Mouse (Mus musculus): Measurements from ENCODE around the gene Gm20716. TPM values are rescaled to one million over a fixed set of nuclear protein-coding genes. Genes with fewer than 3 reads are reported as not detected.

Gene Gm20716
- polyA plus RNA-seq, 1 experiment from 2014 or later = 19.5 TPM

- Histone ChIP-seq H3K27ac (no peak overlapping the region), H3K4me1 (peaks cover 52% of the 10 kb centered on the region), H3K4me2 (no peak overlapping the region), H3K9ac (no peak overlapping the region), H3K4me3 (no peak overlapping the region), H3K9me3 (no peaks in the 10 kb centered on the region), H3K27me3 (no peaks in the 10 kb centered on the region), H3K36me3 (peaks cover 17% of the 10 kb centered on the region; the same call in 1 of the 2 replicates)
- WGBS = 45% methylated on average over 2 of the region's 2 CpGs
- no peak for ATAC-seq (ENCODE audit: borderline replicate concordance, extremely low read depth, low FRiP score, low TSS enrichment)
Observed at GRCm38 (mm10) chr2:168193685-168194084, 36.5 kb downstream of the Gm20716 start.

DNA sequence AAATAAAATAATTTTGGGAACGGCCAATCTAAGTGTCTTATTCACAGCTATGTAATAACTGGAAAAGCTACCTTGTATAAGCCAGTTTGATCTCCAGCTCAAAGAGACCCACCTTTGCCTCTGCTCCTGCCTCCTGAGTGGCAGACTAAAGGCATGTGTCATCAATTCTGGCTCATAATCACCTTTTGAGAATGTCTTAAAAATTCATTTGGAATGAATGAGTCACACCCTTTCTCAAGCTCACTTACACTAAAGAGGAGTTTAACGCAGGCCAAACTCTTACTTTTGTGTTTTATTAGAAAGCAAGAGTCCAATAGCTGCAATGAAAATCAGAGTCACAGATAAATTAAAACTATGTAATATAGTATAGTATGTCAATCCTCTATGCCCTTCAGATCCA lies 38.3 kb downstream of the Gm20716 start:
- 88% methylated on average over 2 of the region's 2 CpGs for WGBS

GRCm38 (mm10) chr2:168175946-168176345 lies 54.2 kb downstream of the Gm20716 start:
- ATAC-seq (ENCODE audit: borderline replicate concordance, extremely low read depth, low FRiP score, low TSS enrichment) = no peak
- H3K27ac ChIP-seq = no peak overlapping the region
- 59% methylated on average over 7 of the region's 7 CpGs for whole genome bisulfite sequencing
- no peak overlapping the region for H3K4me3 ChIP-seq
- H3K27me3 ChIP-seq = no peaks in the 10 kb centered on the region
- H3K4me1 ChIP-seq = no peaks in the 10 kb centered on the region
- no peak overlapping the region for H3K4me2 ChIP-seq
- peaks cover 24% of the 10 kb centered on the region for H3K36me3 ChIP-seq
- no peak overlapping the region for H3K9ac ChIP-seq
- no peaks in the 10 kb centered on the region for H3K9me3 ChIP-seq

More for the DNA sequence above, 38.3 kb downstream of the Gm20716 start:
- ATAC-seq (ENCODE audit: borderline replicate concordance, extremely low read depth, low FRiP score, low TSS enrichment) = no peak
- no peak overlapping the region for H3K4me3 ChIP-seq
- no peak overlapping the region for H3K4me2 ChIP-seq
- H3K27me3 ChIP-seq = no peaks in the 10 kb centered on the region
- no peak overlapping the region for H3K9ac ChIP-seq
- H3K4me1 ChIP-seq = peaks cover 38% of the 10 kb centered on the region
- peaks cover 28% of the 10 kb centered on the region for H3K36me3 ChIP-seq
- no peak overlapping the region for H3K27ac ChIP-seq
- H3K9me3 ChIP-seq = no peaks in the 10 kb centered on the region

DNA sequence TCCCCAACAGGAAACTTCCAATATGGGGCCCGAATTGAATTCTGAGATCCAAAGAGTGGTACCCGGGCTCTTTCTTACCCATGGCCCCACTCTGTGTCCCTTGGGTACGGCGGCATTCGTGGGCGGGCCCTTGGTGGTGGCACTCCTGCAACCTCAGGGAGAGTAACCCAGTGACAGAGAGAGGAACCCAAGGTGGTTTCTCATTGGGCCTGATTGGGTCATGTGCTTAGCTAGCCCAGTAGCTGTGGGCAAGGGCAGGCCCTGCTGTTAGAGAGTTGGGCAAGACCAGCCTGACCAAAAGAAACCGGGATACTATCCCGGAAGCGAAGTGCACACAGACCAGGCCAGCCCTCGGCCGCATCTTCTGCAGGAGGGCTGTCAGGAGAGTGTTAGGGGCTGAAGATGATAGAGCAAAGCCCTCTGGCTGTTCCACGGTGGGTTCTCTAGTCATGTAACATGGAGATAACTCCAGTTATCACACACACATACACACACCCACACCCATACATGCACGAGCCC lies 59.9 kb downstream of the Gm20716 start:
- peak overlapping the region; percentile 43 for H3K4me2 ChIP-seq
- H3K27ac ChIP-seq = peak overlapping the region; percentile 76
- H3K36me3 ChIP-seq = peaks cover 4% of the 10 kb centered on the region; the same call in 1 of the 2 replicates
- no peaks in the 10 kb centered on the region for H3K27me3 ChIP-seq
- WGBS = 12% methylated on average over 13 of the region's 13 CpGs
- no peaks in the 10 kb centered on the region for H3K9me3 ChIP-seq
- H3K4me3 ChIP-seq = peak overlapping the region; percentile 15
- H3K9ac ChIP-seq = no peak overlapping the region
- peaks cover 40% of the 10 kb centered on the region for H3K4me1 ChIP-seq
- peak; percentile 60 for ATAC-seq (ENCODE audit: borderline replicate concordance, extremely low read depth, low FRiP score, low TSS enrichment)

DNA sequence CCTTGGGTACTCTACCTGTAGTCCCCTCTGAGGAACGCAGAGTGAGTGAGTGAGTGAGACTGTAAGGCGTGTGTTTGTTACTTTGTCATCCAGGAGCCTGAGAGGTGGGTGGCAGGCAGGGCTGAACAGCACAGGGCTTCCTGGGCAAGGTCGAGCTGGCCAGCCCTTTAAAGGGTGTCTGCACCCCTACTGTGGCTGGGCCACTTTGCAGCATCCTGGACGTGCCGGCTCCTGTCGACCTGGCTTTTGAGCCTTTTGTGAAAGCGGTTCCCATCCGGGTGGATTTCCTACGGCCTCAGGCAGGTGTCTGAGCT lies 60.4 kb downstream of the Gm20716 start:
- H3K4me3 ChIP-seq = peak overlapping the region; percentile 15
- H3K4me1 ChIP-seq = peaks cover 40% of the 10 kb centered on the region
- no peaks in the 10 kb centered on the region for H3K27me3 ChIP-seq
- H3K36me3 ChIP-seq = no peaks in the 10 kb centered on the region
- WGBS = 4% methylated on average over 9 of the region's 9 CpGs
- H3K27ac ChIP-seq = peak overlapping the region; percentile 76
- H3K4me2 ChIP-seq = peak overlapping the region; percentile 43
- no peak; the same call in 1 of the 2 replicates for ATAC-seq (ENCODE audit: borderline replicate concordance, extremely low read depth, low FRiP score, low TSS enrichment)
- no peaks in the 10 kb centered on the region for H3K9me3 ChIP-seq
- no peak overlapping the region for H3K9ac ChIP-seq

- no peaks in the 10 kb centered on the region for H3K9me3 ChIP-seq
- H3K4me1 ChIP-seq = peaks cover 40% of the 10 kb centered on the region
- peak overlapping the region; percentile 43; the same call in 1 of the 2 replicates for H3K4me2 ChIP-seq
- H3K4me3 ChIP-seq = no peak overlapping the region
- 30% methylated on average over 9 of the region's 9 CpGs for WGBS
- H3K36me3 ChIP-seq = no peaks in the 10 kb centered on the region
- H3K9ac ChIP-seq = no peak overlapping the region
- peak overlapping the region; percentile 76 for H3K27ac ChIP-seq
- no peaks in the 10 kb centered on the region for H3K27me3 ChIP-seq
- peak; percentile 50 for ATAC-seq (ENCODE audit: borderline replicate concordance, extremely low read depth, low FRiP score, low TSS enrichment)
Observed at GRCm38 (mm10) chr2:168168892-168169799, 61.0 kb downstream of the Gm20716 start.

GRCm38 (mm10) chr2:168167781-168168180 lies 62.4 kb downstream of the Gm20716 start:
- H3K36me3 ChIP-seq = no peaks in the 10 kb centered on the region
- H3K27me3 ChIP-seq = no peaks in the 10 kb centered on the region
- H3K4me1 ChIP-seq = peaks cover 40% of the 10 kb centered on the region
- no peak overlapping the region for H3K9ac ChIP-seq
- no peak overlapping the region for H3K4me2 ChIP-seq
- no peak overlapping the region; the same call in 1 of the 2 replicates for H3K27ac ChIP-seq
- 48% methylated on average over 3 of the region's 3 CpGs for WGBS
- no peaks in the 10 kb centered on the region for H3K9me3 ChIP-seq
- no peak overlapping the region for H3K4me3 ChIP-seq
- no peak for ATAC-seq (ENCODE audit: borderline replicate concordance, extremely low read depth, low FRiP score, low TSS enrichment)

DNA sequence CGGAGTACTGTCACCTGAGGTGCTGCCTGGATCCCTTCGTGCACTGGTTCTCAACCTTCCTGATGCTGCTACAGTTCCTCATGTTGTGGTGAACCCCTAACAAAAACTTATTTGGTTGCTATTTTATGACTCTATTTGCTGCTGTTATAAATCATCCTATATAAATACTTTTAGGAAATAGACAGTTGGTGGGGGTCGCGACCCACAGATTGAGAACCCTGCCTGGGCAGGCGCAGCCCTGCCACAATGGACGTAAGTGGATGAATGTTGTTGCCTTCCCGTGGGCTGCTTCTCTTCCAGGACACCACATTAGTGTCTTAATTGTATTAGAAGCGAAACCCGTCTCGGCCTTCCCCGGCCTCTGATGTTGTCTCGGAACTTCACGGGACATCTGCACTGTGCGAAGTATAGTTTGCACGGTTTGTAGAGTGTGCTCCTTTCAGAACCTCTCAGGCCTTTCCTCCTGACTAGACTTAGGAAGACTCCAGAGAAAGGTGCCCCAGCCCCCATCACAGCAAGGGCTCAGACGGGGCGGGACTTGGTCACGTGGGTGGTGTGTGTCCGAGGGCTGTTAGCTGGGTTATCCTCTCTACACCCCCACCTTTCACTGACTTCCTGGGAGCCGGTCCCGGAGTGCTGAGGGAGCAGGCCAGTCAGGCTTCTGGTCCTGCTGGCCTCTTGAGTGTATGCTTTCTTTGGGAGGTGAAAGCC lies 63.3 kb downstream of the Gm20716 start:
- Histone ChIP-seq H3K9ac (no peak overlapping the region), H3K9me3 (no peaks in the 10 kb centered on the region), H3K27ac (0 out of 2 replicates have a peak overlapping the region, but pooled peaks have one; percentile 7), H3K4me3 (no peak overlapping the region), H3K4me2 (peak overlapping the region; percentile 25), H3K4me1 (peaks cover 47% of the 10 kb centered on the region), H3K27me3 (no peaks in the 10 kb centered on the region), H3K36me3 (no peaks in the 10 kb centered on the region)
- 33% methylated on average over 21 of the region's 21 CpGs for WGBS
- no peak for ATAC-seq (ENCODE audit: borderline replicate concordance, extremely low read depth, low FRiP score, low TSS enrichment)

DNA sequence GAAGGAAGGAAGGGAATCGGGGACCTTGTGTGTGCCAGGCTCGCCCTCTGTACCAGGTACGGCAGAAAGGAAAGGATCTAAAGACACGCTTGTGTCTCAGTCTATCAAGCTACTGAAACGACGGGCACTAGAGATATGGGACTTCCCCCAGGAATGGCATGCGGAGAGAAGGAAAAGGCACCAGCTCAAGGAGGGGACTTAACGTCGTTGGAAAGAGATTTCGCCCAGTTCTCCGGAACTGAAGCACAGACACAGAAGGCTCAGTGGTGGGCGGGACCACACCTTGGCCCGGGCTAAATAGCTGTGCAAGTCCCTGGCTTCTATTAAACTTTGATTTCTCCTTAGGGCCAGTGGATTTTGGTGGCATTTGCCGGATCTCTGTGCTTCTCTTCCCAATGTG lies 68.2 kb downstream of the Gm20716 start:
- peak overlapping the region; percentile 63 for H3K4me2 ChIP-seq
- peak; percentile 4; the same call in 1 of the 2 replicates for ATAC-seq (ENCODE audit: borderline replicate concordance, extremely low read depth, low FRiP score, low TSS enrichment)
- WGBS = 8% methylated on average over 14 of the region's 14 CpGs
- H3K27ac ChIP-seq = peak overlapping the region; percentile 88
- peaks cover 44% of the 10 kb centered on the region for H3K4me1 ChIP-seq
- H3K4me3 ChIP-seq = peak overlapping the region; percentile 21
- no peaks in the 10 kb centered on the region for H3K27me3 ChIP-seq
- H3K36me3 ChIP-seq = no peaks in the 10 kb centered on the region
- H3K9ac ChIP-seq = peak overlapping the region; percentile 11; the same call in 1 of the 2 replicates
- no peaks in the 10 kb centered on the region for H3K9me3 ChIP-seq

DNA sequence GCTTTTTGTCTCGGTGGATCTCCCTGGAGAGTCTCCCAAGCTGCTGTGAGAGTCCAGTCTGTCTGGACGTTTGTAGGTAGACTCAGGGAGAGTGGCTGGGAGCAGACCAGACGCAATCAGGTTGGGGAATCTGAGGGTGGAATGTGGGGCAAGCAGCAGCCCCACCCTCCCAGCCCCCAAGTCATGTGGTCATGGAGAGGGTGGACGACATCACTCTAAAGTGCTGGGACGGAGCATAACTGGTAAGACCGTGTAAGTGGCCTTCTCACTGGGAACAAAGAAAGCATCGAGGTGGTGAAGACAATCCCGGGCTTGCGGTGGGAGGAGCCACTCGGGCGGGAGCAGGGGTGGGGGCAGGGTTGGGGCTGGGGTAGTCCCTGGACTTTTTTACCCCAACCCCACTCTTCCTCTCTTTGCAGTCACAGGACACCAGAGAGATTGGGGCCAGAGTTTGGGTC lies 68.6 kb downstream of the Gm20716 start:
- no peaks in the 10 kb centered on the region for H3K36me3 ChIP-seq
- peak overlapping the region; percentile 88 for H3K27ac ChIP-seq
- peak overlapping the region; percentile 21 for H3K4me3 ChIP-seq
- H3K4me2 ChIP-seq = peak overlapping the region; percentile 63
- 8% methylated on average over 11 of the region's 11 CpGs for WGBS
- peaks cover 40% of the 10 kb centered on the region for H3K4me1 ChIP-seq
- no peaks in the 10 kb centered on the region for H3K9me3 ChIP-seq
- peak overlapping the region; percentile 11; the same call in 1 of the 2 replicates for H3K9ac ChIP-seq
- peak; percentile 52 for ATAC-seq (ENCODE audit: borderline replicate concordance, extremely low read depth, low FRiP score, low TSS enrichment)
- H3K27me3 ChIP-seq = no peaks in the 10 kb centered on the region

DNA sequence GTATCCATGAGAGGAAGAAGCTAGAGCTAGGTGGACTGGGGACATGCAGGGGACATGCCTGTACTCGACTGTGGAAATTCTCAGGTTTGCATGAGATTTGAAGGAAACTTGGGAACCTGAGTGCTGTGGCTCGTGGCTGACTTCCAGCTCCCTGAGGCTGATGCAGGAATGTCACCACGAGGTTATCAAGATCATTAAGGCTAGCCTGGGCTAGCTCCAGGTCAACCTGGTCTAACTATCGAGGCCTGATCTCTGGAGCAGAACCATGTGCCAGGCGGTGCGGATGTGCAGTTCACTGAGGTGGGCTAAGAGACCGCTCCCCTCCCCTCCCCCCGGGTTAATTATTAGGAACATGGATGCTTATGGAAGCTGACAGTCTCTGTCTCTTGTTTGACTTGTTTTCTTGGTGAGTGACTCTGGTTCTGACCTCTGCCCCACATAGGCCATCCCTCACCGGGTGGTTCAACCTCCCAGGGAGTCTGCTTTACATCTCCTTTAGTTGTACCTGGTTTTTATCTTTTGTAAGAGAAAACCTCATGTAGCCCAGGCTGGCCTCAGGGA lies 69.7 kb downstream of the Gm20716 start:
- WGBS = 80% methylated on average over 9 of the region's 9 CpGs
- no peak for ATAC-seq (ENCODE audit: borderline replicate concordance, extremely low read depth, low FRiP score, low TSS enrichment)

More for the DNA sequence above, 69.7 kb downstream of the Gm20716 start:
- H3K4me3 ChIP-seq = no peak overlapping the region
- no peak overlapping the region for H3K9ac ChIP-seq
- no peaks in the 10 kb centered on the region for H3K27me3 ChIP-seq
- no peaks in the 10 kb centered on the region for H3K9me3 ChIP-seq
- peak overlapping the region; percentile 85; the same call in 1 of the 2 replicates for H3K27ac ChIP-seq
- no peak overlapping the region for H3K4me2 ChIP-seq
- H3K4me1 ChIP-seq = peaks cover 40% of the 10 kb centered on the region
- no peaks in the 10 kb centered on the region for H3K36me3 ChIP-seq
